ENCODE assay signal across 23 mouse cellular contexts in the genomic region with DNA sequence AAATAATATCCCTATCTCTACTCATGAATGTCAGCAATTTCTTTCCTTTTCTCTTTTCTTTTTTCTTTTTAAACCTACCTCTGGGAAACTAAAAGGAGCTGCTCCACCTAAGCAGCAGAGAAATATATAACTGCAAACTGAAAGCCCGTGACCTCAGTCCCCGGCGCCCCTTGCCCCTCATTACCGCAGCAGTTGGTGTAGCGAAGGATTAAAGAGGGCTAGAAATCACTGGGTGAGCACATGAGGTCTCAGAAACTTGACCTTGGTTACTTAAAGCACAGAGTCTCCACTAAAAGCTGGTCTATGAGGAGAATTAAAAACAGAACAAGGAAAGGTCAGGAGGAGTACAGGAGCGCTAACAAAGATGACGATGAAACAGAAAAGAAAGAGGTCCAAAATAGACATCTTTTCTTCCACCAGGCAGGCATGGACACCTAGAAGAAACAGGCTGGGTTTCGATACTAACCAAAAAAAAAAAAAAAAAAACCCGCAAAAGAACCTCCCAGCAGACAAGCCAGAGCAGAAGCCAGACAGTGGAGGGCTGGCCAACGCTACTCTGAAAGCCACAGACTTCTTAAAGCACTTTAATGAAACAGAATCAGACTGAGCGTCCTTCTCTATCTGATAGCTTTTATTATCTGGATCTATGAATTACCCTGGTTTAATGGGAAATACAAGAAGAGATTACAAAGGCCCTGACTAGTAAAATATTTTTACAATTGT. TPM values are rescaled to one million over a fixed set of nuclear protein-coding genes. Genes with fewer than 3 reads are reported as not detected.
DNase-seq lines count a peak whose midpoint lies in the region; ATAC-seq lines count a peak whose summit lies in the region.
"Had no signal": no experiment of that assay in that cellular context is flagged by ENCODE, and none has a peak within 500 bp of the region (broad histone marks: within the 10 kb centered on the region; RNA-seq: fewer than 3 reads in every experiment).

No protein-coding gene starts in this region.

- no peaks in the 10 kb centered on the region for H3K27me3 ChIP-seq in kidney, embryonic 14.5 days (ENCODE audit: control insufficient read depth, insufficient read depth, low read length)
- H3K27me3 ChIP-seq in limb, embryonic 10.5 days (ENCODE audit: low read depth, poor library complexity, severe bottlenecking), result peaks cover 8% of the 10 kb centered on the region; the same call in 1 of the 2 replicates
- H3K27me3 ChIP-seq: embryonic facial prominence, embryonic 12.5 days; hindbrain, embryonic 13.5 days; intestine, embryonic 15.5 days; limb, embryonic 15.5 days; liver, embryonic 15.5 days had no signal

- H3K9me3 ChIP-seq in kidney, embryonic 14.5 days (ENCODE audit: control insufficient read depth, low read length), result no peaks in the 10 kb centered on the region
- no peaks in the 10 kb centered on the region for H3K9me3 ChIP-seq in limb, embryonic 10.5 days (replicated peaks)
- H3K9me3 ChIP-seq: embryonic facial prominence, embryonic 12.5 days; hindbrain, embryonic 13.5 days; intestine, embryonic 15.5 days; limb, embryonic 15.5 days; liver, embryonic 15.5 days had no signal

- DNase-seq in kidney, adult 8-10 months, result no peak
- DNase-seq in embryo, embryonic 11 days, result peak; percentile 54
- peak; percentile 61 for DNase-seq in limb, embryonic 10.5 days (ENCODE audit: low spot score)
- peak; percentile 6 for DNase-seq in retina, embryonic 14.5 days (ENCODE audit: low spot score)
- DNase-seq in layer of hippocampus, postnatal 14 days (ENCODE audit: low spot score in 2 of 2), result no peak
- DNase-seq in frontal cortex, postnatal 14 days (ENCODE audit: low spot score in 2 of 2), result no peak
- DNase-seq: adrenal gland, postnatal 36 days; cerebellum, adult 11-12 months; cerebellum, postnatal 25 days; heart, postnatal 10 days; kidney, postnatal 36 days; midbrain, embryonic 14.5 days; right cerebral cortex, adult 18-20 months; thymus, postnatal 36 days had no signal

- 16% methylated on average over 11 of the region's 11 CpGs for WGBS in kidney, embryonic 14.5 days
- 18% methylated on average over 11 of the region's 11 CpGs for WGBS in limb, embryonic 10.5 days

- ATAC-seq in kidney, embryonic 14.5 days (ENCODE audit: low FRiP score, low TSS enrichment), result peak; percentile 61
- ATAC-seq: forebrain, embryonic 16.5 days; intestine, embryonic 15.5 days; lung, postnatal 0 days had no signal

- no peak overlapping the region; the same call in 1 of the 2 replicates for H3K4me2 ChIP-seq in kidney, embryonic 14.5 days (replicated peaks; ENCODE audit: low read depth, low read length)
- H3K4me2 ChIP-seq: embryonic facial prominence, embryonic 12.5 days; heart, embryonic 11.5 days; hindbrain, embryonic 13.5 days; intestine, embryonic 15.5 days; limb, embryonic 15.5 days; liver, embryonic 15.5 days had no signal

- peak overlapping the region; percentile 67; the same call in 1 of the 2 replicates for H3K27ac ChIP-seq in kidney, embryonic 14.5 days (ENCODE audit: low read depth, low read length)
- H3K27ac ChIP-seq in limb, embryonic 10.5 days, result peak overlapping the region; percentile 71
- H3K27ac ChIP-seq: embryonic facial prominence, embryonic 12.5 days; hindbrain, embryonic 13.5 days; intestine, embryonic 15.5 days; limb, embryonic 15.5 days; liver, embryonic 15.5 days had no signal

- no peak overlapping the region for H3K9ac ChIP-seq in kidney, embryonic 14.5 days (ENCODE audit: low read depth, low read length)
- H3K9ac ChIP-seq: embryonic facial prominence, embryonic 12.5 days; hindbrain, embryonic 13.5 days; intestine, embryonic 15.5 days; limb, embryonic 15.5 days; liver, embryonic 15.5 days had no signal

- H3K4me1 ChIP-seq in kidney, embryonic 14.5 days (ENCODE audit: control insufficient read depth, insufficient read depth, low read length), result 0 out of 2 replicates have a peak, but pooled peaks cover 5% of the 10 kb centered on the region
- H3K4me1 ChIP-seq in limb, embryonic 10.5 days, result peaks cover 49% of the 10 kb centered on the region
- H3K4me1 ChIP-seq: intestine, embryonic 15.5 days; limb, embryonic 15.5 days; liver, embryonic 15.5 days had no signal

- H3K36me3 ChIP-seq in kidney, embryonic 14.5 days (ENCODE audit: control insufficient read depth, insufficient read depth, low read length), result no peaks in the 10 kb centered on the region
- no peaks in the 10 kb centered on the region for H3K36me3 ChIP-seq in limb, embryonic 10.5 days
- H3K36me3 ChIP-seq: embryonic facial prominence, embryonic 12.5 days; hindbrain, embryonic 13.5 days; intestine, embryonic 15.5 days; limb, embryonic 15.5 days; liver, embryonic 15.5 days had no signal

- no peak overlapping the region for H3K4me3 ChIP-seq in kidney, embryonic 14.5 days (ENCODE audit: low read length)
- peak overlapping the region; percentile 10; the same call in 1 of the 2 replicates for H3K4me3 ChIP-seq in limb, embryonic 10.5 days
- H3K4me3 ChIP-seq: embryonic facial prominence, embryonic 12.5 days; hindbrain, embryonic 13.5 days; intestine, embryonic 15.5 days; limb, embryonic 15.5 days; liver, embryonic 15.5 days had no signal

RNA-seq across cellular contexts. Expression of a gene that starts 39.0 kb away (rescaled TPM):
- 11.3 and 16.2 TPM in 2 replicates for polyA plus RNA-seq in kidney, embryonic 14.5 days (2014; fragmentation: Nextera tagmentation; extraction: Ambion mirVana)
- polyA plus RNA-seq in limb, embryonic 10.5 days (2016; fragmentation: Nextera tagmentation; extraction: Ambion mirVana), result 18.0 and 19.0 TPM in 2 replicates
- total RNA-seq in layer of hippocampus, postnatal 14 days (2021), result 1 to 10 TPM; 4.1 to 5.5 TPM

Comparison
In these comparisons a context has a peak if more than half of its experiments do, and no peak if none do; other contexts are left out.
1. DNase-seq: peak in embryo, embryonic 11 days (single experiment), limb, embryonic 10.5 days (single experiment) and retina, embryonic 14.5 days (single experiment); none in kidney, adult 8-10 months (0 of 2), layer of hippocampus, postnatal 14 days (0 of 2) and frontal cortex, postnatal 14 days (0 of 2).